8 mouse cellular contexts compared by ENCODE assay signal in genomic region chr7:17002375-17003195, GRCm38 (mm10). TPM values are rescaled to one million over a fixed set of nuclear protein-coding genes. Genes with fewer than 3 reads are reported as not detected.
DNase-seq lines count a peak whose midpoint lies in the region; ATAC-seq lines count a peak whose summit lies in the region.

No protein-coding gene starts in this region.

- no peak overlapping the region for H3K9ac ChIP-seq in forebrain, embryonic 14.5 days (ENCODE audit: low read length)
- H3K9ac ChIP-seq in lung, embryonic 15.5 days = no peak overlapping the region

- no peak overlapping the region for H3K27ac ChIP-seq in forebrain, embryonic 14.5 days (ENCODE audit: low read depth, low read length)
- no peak overlapping the region for H3K27ac ChIP-seq in hindbrain, embryonic 10.5 days
- no peak overlapping the region for H3K27ac ChIP-seq in lung, embryonic 15.5 days

- H3K9me3 ChIP-seq in forebrain, embryonic 14.5 days (replicated peaks; ENCODE audit: control insufficient read depth, low read length) = no peaks in the 10 kb centered on the region
- 0 out of 2 replicates have a peak, but pooled peaks cover 4% of the 10 kb centered on the region for H3K9me3 ChIP-seq in hindbrain, embryonic 10.5 days
- no peaks in the 10 kb centered on the region for H3K9me3 ChIP-seq in lung, embryonic 15.5 days

- H3K4me2 ChIP-seq in forebrain, embryonic 14.5 days (ENCODE audit: low read length) = no peak overlapping the region
- H3K4me2 ChIP-seq in lung, embryonic 15.5 days = no peak overlapping the region

- 13% methylated on average over 7 of the region's 7 CpGs for WGBS in forebrain, embryonic 14.5 days
- WGBS in hindbrain, embryonic 10.5 days = 13% methylated on average over 7 of the region's 7 CpGs
- 13% methylated on average over 7 of the region's 7 CpGs for WGBS in lung, embryonic 15.5 days

- peak; percentile 58 for DNase-seq in MEL-GATA-1-ER (ENCODE audit: extremely low read depth, low read depth)
- DNase-seq in c-Kit-positive CD71-positive TER-119-positive erythroid progenitor cells, embryonic 14.5 days (ENCODE audit: low spot score) = peak; percentile 73
- DNase-seq in forebrain, embryonic 14.5 days (ENCODE audit: low spot score) = peak; percentile 89
- DNase-seq in hindbrain, embryonic 10.5 days (ENCODE audit: low spot score) = peak; percentile 85
- DNase-seq in layer of hippocampus, adult 9-10 months (ENCODE audit: low spot score) = peak; percentile 86
- DNase-seq in ovary, postnatal 14 days (ENCODE audit: low spot score) = peak; percentile 73
- DNase-seq in thymus, postnatal 25 days = peak; percentile 88

- peaks cover 47% of the 10 kb centered on the region for H3K36me3 ChIP-seq in forebrain, embryonic 14.5 days (ENCODE audit: control insufficient read depth, insufficient read depth, low read length)
- H3K36me3 ChIP-seq in hindbrain, embryonic 10.5 days = peaks cover 76% of the 10 kb centered on the region
- peaks cover 76% of the 10 kb centered on the region for H3K36me3 ChIP-seq in lung, embryonic 15.5 days

- H3K27me3 ChIP-seq in forebrain, embryonic 14.5 days (replicated peaks; ENCODE audit: control insufficient read depth, insufficient read depth, low read length) = no peaks in the 10 kb centered on the region
- H3K27me3 ChIP-seq in hindbrain, embryonic 10.5 days (ENCODE audit: insufficient read depth, poor library complexity, severe bottlenecking) = no peaks in the 10 kb centered on the region
- no peaks in the 10 kb centered on the region for H3K27me3 ChIP-seq in lung, embryonic 15.5 days

- H3K4me3 ChIP-seq in forebrain, embryonic 14.5 days (ENCODE audit: low read depth, low read length) = no peak overlapping the region
- H3K4me3 ChIP-seq in hindbrain, embryonic 10.5 days = no peak overlapping the region
- H3K4me3 ChIP-seq in lung, embryonic 15.5 days = no peak overlapping the region

- ATAC-seq in forebrain, embryonic 14.5 days = peak; percentile 80
- ATAC-seq in lung, embryonic 15.5 days (ENCODE audit: borderline replicate concordance, extremely low read depth, low FRiP score, low TSS enrichment) = peak; percentile 51; the same call in 1 of the 2 replicates

- no peaks in the 10 kb centered on the region for H3K4me1 ChIP-seq in forebrain, embryonic 14.5 days (ENCODE audit: control insufficient read depth, insufficient read depth, low read length)
- no peaks in the 10 kb centered on the region for H3K4me1 ChIP-seq in hindbrain, embryonic 10.5 days (replicated peaks)
- H3K4me1 ChIP-seq in lung, embryonic 15.5 days = peaks cover 19% of the 10 kb centered on the region; the same call in 1 of the 2 replicates

RNA-seq across cellular contexts. Expression of gene Ccdc8, which starts 10.1 kb away (rescaled TPM):
- polyA plus RNA-seq in forebrain, embryonic 14.5 days (2014; fragmentation: Nextera tagmentation; extraction: Ambion mirVana) = 3.4 and 3.7 TPM in 2 replicates
- polyA plus RNA-seq in hindbrain, embryonic 10.5 days (2016; fragmentation: Nextera tagmentation; extraction: Ambion mirVana) = 7.3 and 13.5 TPM in 2 replicates
- 34.9 and 35.9 TPM in 2 replicates for polyA plus RNA-seq in lung, embryonic 15.5 days (2015; fragmentation: Nextera tagmentation; extraction: Ambion mirVana)

RNA-seq across cellular contexts. Expression of gene Gm42372, which starts 19.7 kb away (rescaled TPM):
- 3.8 and 3.9 TPM in 2 replicates for polyA plus RNA-seq in forebrain, embryonic 14.5 days (2014; fragmentation: Nextera tagmentation; extraction: Ambion mirVana)
- 0.91 and 0.93 TPM in 2 replicates for polyA plus RNA-seq in hindbrain, embryonic 10.5 days (2016; fragmentation: Nextera tagmentation; extraction: Ambion mirVana)
- polyA plus RNA-seq in lung, embryonic 15.5 days (2015; fragmentation: Nextera tagmentation; extraction: Ambion mirVana) = 0.16 and 0.17 TPM in 2 replicates

RNA-seq across cellular contexts. Expression of gene Ppp5c, which starts 25.1 kb away (rescaled TPM):
- polyA plus RNA-seq in forebrain, embryonic 14.5 days (2014; fragmentation: Nextera tagmentation; extraction: Ambion mirVana) = 112 and 115 TPM in 2 replicates
- polyA plus RNA-seq in hindbrain, embryonic 10.5 days (2016; fragmentation: Nextera tagmentation; extraction: Ambion mirVana) = 126 and 136 TPM in 2 replicates
- 107 and 110 TPM in 2 replicates for polyA plus RNA-seq in lung, embryonic 15.5 days (2015; fragmentation: Nextera tagmentation; extraction: Ambion mirVana)

RNA-seq across cellular contexts. Expression of gene Pnmal1, which starts 43.1 kb away (rescaled TPM):
- 55.5 and 61.9 TPM in 2 replicates for polyA plus RNA-seq in forebrain, embryonic 14.5 days (2014; fragmentation: Nextera tagmentation; extraction: Ambion mirVana)
- 5.8 and 12.7 TPM in 2 replicates for polyA plus RNA-seq in hindbrain, embryonic 10.5 days (2016; fragmentation: Nextera tagmentation; extraction: Ambion mirVana)
- polyA plus RNA-seq in lung, embryonic 15.5 days (2015; fragmentation: Nextera tagmentation; extraction: Ambion mirVana) = 0.11 and 0.36 TPM in 2 replicates

RNA-seq across cellular contexts. Expression of gene Pnmal2, which starts 58.1 kb away (rescaled TPM):
- polyA plus RNA-seq in forebrain, embryonic 14.5 days (2014; fragmentation: Nextera tagmentation; extraction: Ambion mirVana) = 48.1 and 63.2 TPM in 2 replicates
- polyA plus RNA-seq in hindbrain, embryonic 10.5 days (2016; fragmentation: Nextera tagmentation; extraction: Ambion mirVana) = 4.0 and 12.2 TPM in 2 replicates
- 6.2 and 6.6 TPM in 2 replicates for polyA plus RNA-seq in lung, embryonic 15.5 days (2015; fragmentation: Nextera tagmentation; extraction: Ambion mirVana)
